Mouse (Mus musculus): Measurements from ENCODE around the gene Olfr790. TPM values are rescaled to one million over a fixed set of nuclear protein-coding genes. Genes with fewer than 3 reads are reported as not detected.

Olfr790 gene
- not detected in 2 replicates for polyA plus RNA-seq (2014; fragmentation: Nextera tagmentation; extraction: Ambion mirVana)

- no peaks in the 10 kb centered on the region for H3K27me3 ChIP-seq (ENCODE audit: control insufficient read depth, insufficient read depth, low read length)
Observed at GRCm38 (mm10) chr10:129498192-129498591, at the start of gene Olfr790. Olfr790 (plus strand) TSS chr10:129498492.

GRCm38 (mm10) chr10:129461562-129461961 is 36.7 kb upstream of the Olfr790 start, which contains the start of gene Olfr787:
Olfr787 (plus strand) TSS chr10:129461862.
- Histone ChIP-seq H3K36me3 (ENCODE audit: control insufficient read depth, insufficient read depth, low read length) (no peaks in the 10 kb centered on the region), H3K4me3 (ENCODE audit: low read depth, low read length) (no peak within 1 kb of the TSS), H3K9ac (ENCODE audit: low read length) (no peak within 1 kb of the TSS), H3K27me3 (ENCODE audit: control insufficient read depth, insufficient read depth, low read length) (no peaks in the 10 kb centered on the region), H3K27ac (ENCODE audit: low read depth, low read length) (no peak within 1 kb of the TSS), H3K4me1 (ENCODE audit: control insufficient read depth, insufficient read depth, low read length) (no peaks in the 10 kb centered on the region), H3K4me2 (ENCODE audit: low read depth) (no peak within 1 kb of the TSS), H3K9me3 (ENCODE audit: control insufficient read depth, low read length) (no peaks in the 10 kb centered on the region)
- DNase-seq (ENCODE audit: low spot score) (no peak), ATAC-seq (ENCODE audit: insufficient read depth, low FRiP score, low TSS enrichment) (no peak)
- WGBS = 88% methylated on average over 3 of the region's 3 CpGs

More at GRCm38 (mm10) chr10:129498192-129498591, at the start of gene Olfr790:
- Histone ChIP-seq H3K4me2 (ENCODE audit: low read depth) (no peak within 1 kb of the TSS), H3K4me1 (ENCODE audit: control insufficient read depth, insufficient read depth, low read length) (no peaks in the 10 kb centered on the region), H3K27ac (ENCODE audit: low read depth, low read length) (no peak within 1 kb of the TSS), H3K9ac (ENCODE audit: low read length) (no peak within 1 kb of the TSS), H3K36me3 (ENCODE audit: control insufficient read depth, insufficient read depth, low read length) (no peaks in the 10 kb centered on the region), H3K9me3 (ENCODE audit: control insufficient read depth, low read length) (no peaks in the 10 kb centered on the region), H3K4me3 (ENCODE audit: low read depth, low read length) (no peak within 1 kb of the TSS)
- DNase-seq (ENCODE audit: low spot score) (no peak), ATAC-seq (ENCODE audit: insufficient read depth, low FRiP score, low TSS enrichment) (0 out of 2 replicates have a peak, but pooled peaks have one; percentile 35)

GRCm38 (mm10) chr10:129470698-129471097 is 27.6 kb upstream of the Olfr790 start, which contains the start of gene Olfr788:
Olfr788 (plus strand) TSS chr10:129470998.
- H3K4me1 ChIP-seq (ENCODE audit: control insufficient read depth, insufficient read depth, low read length) = no peaks in the 10 kb centered on the region
- no peak within 1 kb of the TSS for H3K4me2 ChIP-seq (ENCODE audit: low read depth)
- no peak for ATAC-seq (ENCODE audit: insufficient read depth, low FRiP score, low TSS enrichment)
- H3K27me3 ChIP-seq (ENCODE audit: control insufficient read depth, insufficient read depth, low read length) = no peaks in the 10 kb centered on the region
- H3K27ac ChIP-seq (ENCODE audit: low read depth, low read length) = no peak within 1 kb of the TSS
- H3K36me3 ChIP-seq (ENCODE audit: control insufficient read depth, insufficient read depth, low read length) = no peaks in the 10 kb centered on the region
- no peak within 1 kb of the TSS for H3K4me3 ChIP-seq (ENCODE audit: low read depth, low read length)
- no peaks in the 10 kb centered on the region for H3K9me3 ChIP-seq (ENCODE audit: control insufficient read depth, low read length)
- no peak for DNase-seq (ENCODE audit: low spot score)
- H3K9ac ChIP-seq (ENCODE audit: low read length) = no peak within 1 kb of the TSS

- Histone ChIP-seq H3K4me3 (ENCODE audit: low read depth, low read length) (no peak overlapping the region), H3K27ac (ENCODE audit: low read depth, low read length) (no peak overlapping the region), H3K9ac (ENCODE audit: low read length) (no peak overlapping the region), H3K4me1 (ENCODE audit: control insufficient read depth, insufficient read depth, low read length) (no peaks in the 10 kb centered on the region), H3K4me2 (ENCODE audit: low read depth) (no peak overlapping the region), H3K27me3 (ENCODE audit: control insufficient read depth, insufficient read depth, low read length) (no peaks in the 10 kb centered on the region), H3K9me3 (ENCODE audit: control insufficient read depth, low read length) (no peaks in the 10 kb centered on the region), H3K36me3 (ENCODE audit: control insufficient read depth, insufficient read depth, low read length) (no peaks in the 10 kb centered on the region)
- no peak for ATAC-seq (ENCODE audit: insufficient read depth, low FRiP score, low TSS enrichment)
- no peak for DNase-seq (ENCODE audit: low spot score)
- WGBS = 74% methylated on average over 2 of the region's 2 CpGs
Observed at GRCm38 (mm10) chr10:129473256-129473655, 25.0 kb upstream of the Olfr790 start.

- Histone ChIP-seq H3K9ac (ENCODE audit: low read length) (no peak overlapping the region), H3K27ac (ENCODE audit: low read depth, low read length) (no peak overlapping the region), H3K4me2 (ENCODE audit: low read depth) (no peak overlapping the region), H3K36me3 (ENCODE audit: control insufficient read depth, insufficient read depth, low read length) (no peaks in the 10 kb centered on the region), H3K4me3 (ENCODE audit: low read depth, low read length) (no peak overlapping the region), H3K4me1 (ENCODE audit: control insufficient read depth, insufficient read depth, low read length) (no peaks in the 10 kb centered on the region), H3K9me3 (ENCODE audit: control insufficient read depth, low read length) (no peaks in the 10 kb centered on the region), H3K27me3 (ENCODE audit: control insufficient read depth, insufficient read depth, low read length) (no peaks in the 10 kb centered on the region)
- DNase-seq (ENCODE audit: low spot score) (no peak), ATAC-seq (ENCODE audit: insufficient read depth, low FRiP score, low TSS enrichment) (no peak)
Observed at GRCm38 (mm10) chr10:129473723-129474122, 24.6 kb upstream of the Olfr790 start.

GRCm38 (mm10) chr10:129484452-129484851 is 13.8 kb upstream of the Olfr790 start, which contains the start of gene Olfr789:
Olfr789 (plus strand) TSS chr10:129484752.
- Histone ChIP-seq H3K27me3 (ENCODE audit: control insufficient read depth, insufficient read depth, low read length) (no peaks in the 10 kb centered on the region), H3K9ac (ENCODE audit: low read length) (no peak within 1 kb of the TSS), H3K9me3 (ENCODE audit: control insufficient read depth, low read length) (no peaks in the 10 kb centered on the region), H3K4me2 (ENCODE audit: low read depth) (no peak within 1 kb of the TSS), H3K4me3 (ENCODE audit: low read depth, low read length) (no peak within 1 kb of the TSS), H3K4me1 (ENCODE audit: control insufficient read depth, insufficient read depth, low read length) (no peaks in the 10 kb centered on the region), H3K36me3 (ENCODE audit: control insufficient read depth, insufficient read depth, low read length) (no peaks in the 10 kb centered on the region), H3K27ac (ENCODE audit: low read depth, low read length) (no peak within 1 kb of the TSS)
- no peak for DNase-seq (ENCODE audit: low spot score)
- ATAC-seq (ENCODE audit: insufficient read depth, low FRiP score, low TSS enrichment) = no peak
- WGBS = 73% methylated on average over 2 of the region's 2 CpGs

- H3K36me3 ChIP-seq (ENCODE audit: control insufficient read depth, insufficient read depth, low read length) = no peaks in the 10 kb centered on the region
- no peaks in the 10 kb centered on the region for H3K27me3 ChIP-seq (ENCODE audit: control insufficient read depth, insufficient read depth, low read length)
- DNase-seq (ENCODE audit: low spot score) (no peak), ATAC-seq (ENCODE audit: insufficient read depth, low FRiP score, low TSS enrichment) (no peak)
- H3K4me2 ChIP-seq (ENCODE audit: low read depth) = no peak overlapping the region
- H3K4me1 ChIP-seq (ENCODE audit: control insufficient read depth, insufficient read depth, low read length) = no peaks in the 10 kb centered on the region
- H3K9ac ChIP-seq (ENCODE audit: low read length) = no peak overlapping the region
- H3K9me3 ChIP-seq (ENCODE audit: control insufficient read depth, low read length) = no peaks in the 10 kb centered on the region
- no peak overlapping the region for H3K4me3 ChIP-seq (ENCODE audit: low read depth, low read length)
- WGBS = 88% methylated on average over 2 of the region's 2 CpGs
- H3K27ac ChIP-seq (ENCODE audit: low read depth, low read length) = no peak overlapping the region
Observed at GRCm38 (mm10) chr10:129490101-129490500, 8.2 kb upstream of the Olfr790 start.

GRCm38 (mm10) chr10:129521492-129521891 is 23.2 kb downstream of the Olfr790 start, which contains the start of gene Olfr791:
Olfr791 (plus strand) TSS chr10:129521792.
- Histone ChIP-seq H3K27ac (ENCODE audit: low read depth, low read length) (no peak within 1 kb of the TSS), H3K4me1 (ENCODE audit: control insufficient read depth, insufficient read depth, low read length) (no peaks in the 10 kb centered on the region), H3K4me3 (ENCODE audit: low read depth, low read length) (no peak within 1 kb of the TSS), H3K9ac (ENCODE audit: low read length) (no peak within 1 kb of the TSS), H3K36me3 (ENCODE audit: control insufficient read depth, insufficient read depth, low read length) (no peaks in the 10 kb centered on the region), H3K27me3 (ENCODE audit: control insufficient read depth, insufficient read depth, low read length) (no peaks in the 10 kb centered on the region), H3K9me3 (ENCODE audit: control insufficient read depth, low read length) (no peaks in the 10 kb centered on the region), H3K4me2 (ENCODE audit: low read depth) (no peak within 1 kb of the TSS)
- no peak for DNase-seq (ENCODE audit: low spot score)
- 73% methylated on average over 3 of the region's 3 CpGs for WGBS
- no peak for ATAC-seq (ENCODE audit: insufficient read depth, low FRiP score, low TSS enrichment)

GRCm38 (mm10) chr10:129538862-129539261 is 40.6 kb downstream of the Olfr790 start, which contains the start of gene Olfr792:
Olfr792 (plus strand) TSS chr10:129539162.
- Histone ChIP-seq H3K27ac (ENCODE audit: low read depth, low read length) (no peak within 1 kb of the TSS), H3K4me2 (ENCODE audit: low read depth) (no peak within 1 kb of the TSS), H3K27me3 (ENCODE audit: control insufficient read depth, insufficient read depth, low read length) (no peaks in the 10 kb centered on the region), H3K4me3 (ENCODE audit: low read depth, low read length) (no peak within 1 kb of the TSS), H3K4me1 (ENCODE audit: control insufficient read depth, insufficient read depth, low read length) (no peaks in the 10 kb centered on the region), H3K9me3 (ENCODE audit: control insufficient read depth, low read length) (no peaks in the 10 kb centered on the region), H3K36me3 (ENCODE audit: control insufficient read depth, insufficient read depth, low read length) (no peaks in the 10 kb centered on the region), H3K9ac (ENCODE audit: low read length) (no peak within 1 kb of the TSS)
- 88% methylated on average over 1 of the region's 1 CpGs for WGBS
- ATAC-seq (ENCODE audit: insufficient read depth, low FRiP score, low TSS enrichment) (no peak), DNase-seq (ENCODE audit: low spot score) (no peak)
